Mouse (Mus musculus): ENCODE measurements around the gene Adamtsl3.
A peak's percentile ranks its signal among the peaks of the same experiment; 100 is the strongest.

Gene Adamtsl3

GRCm38 (mm10) chr7:82361127-82361526 is 25.6 kb downstream of the Adamtsl3 start:
- DNase-seq (ENCODE audit: low spot score in 2 of 2), result peak; percentile 5 to 6

GRCm38 (mm10) chr7:82364567-82364966 is 29.1 kb downstream of the Adamtsl3 start:
- DNase-seq (ENCODE audit: low spot score in 2 of 2), result no peak

GRCm38 (mm10) chr7:82366056-82366455 is 30.6 kb downstream of the Adamtsl3 start:
- no peak for DNase-seq (ENCODE audit: low spot score in 2 of 2)

- no peak for DNase-seq (ENCODE audit: low spot score in 2 of 2)
Measured at GRCm38 (mm10) chr7:82366471-82366870, 31.0 kb downstream of the Adamtsl3 start.

GRCm38 (mm10) chr7:82368047-82368446 is 32.6 kb downstream of the Adamtsl3 start:
- no peak for DNase-seq (ENCODE audit: low spot score in 2 of 2)

GRCm38 (mm10) chr7:82370132-82370531 is 34.6 kb downstream of the Adamtsl3 start:
- DNase-seq (ENCODE audit: low spot score in 2 of 2), result no peak

GRCm38 (mm10) chr7:82371411-82371810 is 35.9 kb downstream of the Adamtsl3 start:
- DNase-seq (ENCODE audit: low spot score in 2 of 2), result no peak

- no peak for DNase-seq (ENCODE audit: low spot score in 2 of 2)
Measured at GRCm38 (mm10) chr7:82378311-82378710, 42.8 kb downstream of the Adamtsl3 start.

GRCm38 (mm10) chr7:82379765-82380164 is 44.3 kb downstream of the Adamtsl3 start:
- DNase-seq (ENCODE audit: low spot score in 2 of 2), result no peak

GRCm38 (mm10) chr7:82382843-82383535 is 47.5 kb downstream of the Adamtsl3 start:
- DNase-seq (ENCODE audit: low spot score in 2 of 2), result no peak

- no peak for DNase-seq (ENCODE audit: low spot score in 2 of 2)
Measured at GRCm38 (mm10) chr7:82383536-82383848, 48.0 kb downstream of the Adamtsl3 start.

GRCm38 (mm10) chr7:82387121-82387520 is 51.6 kb downstream of the Adamtsl3 start:
- no peak for DNase-seq (ENCODE audit: low spot score in 2 of 2)

- no peak for DNase-seq (ENCODE audit: low spot score in 2 of 2)
Measured at GRCm38 (mm10) chr7:82394435-82395186, 59.1 kb downstream of the Adamtsl3 start.

- DNase-seq (ENCODE audit: low spot score in 2 of 2), result no peak
Measured at GRCm38 (mm10) chr7:82395239-82395638, 59.7 kb downstream of the Adamtsl3 start.

- DNase-seq (ENCODE audit: low spot score in 2 of 2), result no peak
Measured at GRCm38 (mm10) chr7:82395751-82396512, 60.4 kb downstream of the Adamtsl3 start.

- DNase-seq (ENCODE audit: low spot score in 2 of 2), result no peak
Measured at GRCm38 (mm10) chr7:82396869-82397268, 61.4 kb downstream of the Adamtsl3 start.

- DNase-seq (ENCODE audit: low spot score in 2 of 2), result no peak
Measured at GRCm38 (mm10) chr7:82397632-82398031, 62.1 kb downstream of the Adamtsl3 start.

GRCm38 (mm10) chr7:82405466-82406045 is 70.1 kb downstream of the Adamtsl3 start:
- DNase-seq (ENCODE audit: low spot score in 2 of 2), result no peak

- no peak for DNase-seq (ENCODE audit: low spot score in 2 of 2)
Measured at GRCm38 (mm10) chr7:82410966-82411365, 75.5 kb downstream of the Adamtsl3 start.

- DNase-seq (ENCODE audit: low spot score in 2 of 2), result no peak
Measured at GRCm38 (mm10) chr7:82416653-82417052, 81.2 kb downstream of the Adamtsl3 start.

- no peak for DNase-seq (ENCODE audit: low spot score in 2 of 2)
Measured at GRCm38 (mm10) chr7:82417053-82417452, 81.6 kb downstream of the Adamtsl3 start.
